Mouse (Mus musculus): Measurements from ENCODE around the gene Tnni3k. TPM values are rescaled to one million over a fixed set of nuclear protein-coding genes. Genes with fewer than 3 reads are reported as not detected.

The Tnni3k gene
- total and polyA plus RNA-seq, 2 experiments from 2014 or later, result 99.9 to 101 TPM

DNA sequence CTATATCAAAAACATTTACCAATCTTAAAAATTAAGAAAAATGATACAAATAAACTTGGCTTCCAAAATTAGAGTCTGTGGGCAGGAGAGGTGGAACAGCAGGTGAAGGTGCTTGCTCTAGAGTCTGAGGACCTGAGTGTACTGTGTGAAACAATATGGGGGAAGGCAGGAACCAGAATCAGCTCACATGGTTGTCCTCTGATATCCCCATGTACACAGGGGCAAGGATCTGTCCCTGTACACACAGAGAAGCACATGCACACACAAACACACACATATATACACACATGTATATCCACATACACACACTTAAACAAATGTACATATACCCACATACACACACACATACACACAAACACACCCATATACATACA, 4.2 kb upstream of the Tnni3k start:
- Histone ChIP-seq H3K4me1 (ENCODE audit: control insufficient read depth, insufficient read depth) (no peaks in the 10 kb centered on the region; the same call in 1 of the 2 replicates), H3K36me3 (replicated peaks; ENCODE audit: control insufficient read depth, insufficient read depth, low read length) (no peaks in the 10 kb centered on the region), H3K27me3 (ENCODE audit: control insufficient read depth, insufficient read depth, low read length) (no peaks in the 10 kb centered on the region), H3K4me2 (ENCODE audit: low read depth, low read length) (no peak overlapping the region), H3K27ac (ENCODE audit: low read depth) (no peak overlapping the region), H3K9me3 (replicated peaks; ENCODE audit: control insufficient read depth, low read length) (no peaks in the 10 kb centered on the region), H3K4me3 (ENCODE audit: low read depth, low read length) (no peak overlapping the region), H3K9ac (replicated peaks; ENCODE audit: low read depth, low read length) (no peak overlapping the region)
- no peak for TF ChIP-seq EP300 (IDR thresholded peaks at IDR 0.05; ENCODE audit: low read depth)
- TF ChIP-seq CTCF (IDR thresholded peaks at IDR 0.05; ENCODE audit: low read depth), result no peak
- DNase-seq (ENCODE audit: low spot score), result no peak
- no peak for ATAC-seq (ENCODE audit: insufficient read depth, low read depth)

DNA sequence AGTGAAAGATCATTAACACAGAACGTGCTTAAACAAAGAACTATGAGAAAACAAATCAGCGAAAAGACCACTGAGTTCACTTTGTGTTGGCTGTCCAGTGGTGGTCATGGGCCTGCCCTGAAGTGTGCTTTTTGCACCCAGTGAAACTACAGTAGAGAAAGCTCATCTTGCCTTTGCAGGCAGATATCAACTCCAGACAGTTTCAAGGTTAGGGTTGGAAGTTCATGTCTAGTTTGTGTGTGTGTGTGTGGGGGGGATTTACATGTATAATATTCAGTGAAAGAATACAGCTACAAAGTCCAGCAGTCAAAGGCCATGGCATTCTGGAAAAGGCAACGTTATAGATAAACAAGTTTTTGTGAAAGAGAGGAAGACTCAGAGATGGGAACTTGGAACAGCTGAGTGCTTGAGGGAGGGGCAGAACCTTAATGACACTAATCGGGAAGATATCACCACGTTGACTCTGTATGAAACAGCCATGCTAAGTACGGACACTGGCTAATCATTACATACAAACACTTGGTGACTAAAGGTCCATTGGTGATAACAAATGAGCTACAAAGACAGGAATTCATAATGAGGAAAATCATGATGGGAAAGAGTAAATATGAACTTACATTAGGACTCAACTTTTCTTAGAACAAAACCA, 3.7 kb upstream of the Tnni3k start:
- DNase-seq (ENCODE audit: low spot score) (no peak), ATAC-seq (ENCODE audit: insufficient read depth, low read depth) (no peak)
- Histone ChIP-seq H3K4me1 (ENCODE audit: control insufficient read depth, insufficient read depth) (no peaks in the 10 kb centered on the region; the same call in 1 of the 2 replicates), H3K27me3 (ENCODE audit: control insufficient read depth, insufficient read depth, low read length) (no peaks in the 10 kb centered on the region), H3K27ac (ENCODE audit: low read depth) (no peak overlapping the region), H3K4me3 (ENCODE audit: low read depth, low read length) (no peak overlapping the region), H3K9ac (replicated peaks; ENCODE audit: low read depth, low read length) (no peak overlapping the region), H3K4me2 (ENCODE audit: low read depth, low read length) (no peak overlapping the region), H3K9me3 (replicated peaks; ENCODE audit: control insufficient read depth, low read length) (no peaks in the 10 kb centered on the region), H3K36me3 (replicated peaks; ENCODE audit: control insufficient read depth, insufficient read depth, low read length) (no peaks in the 10 kb centered on the region)
- 67% methylated on average over 6 of the region's 6 CpGs for WGBS
- TF ChIP-seq EP300 (IDR thresholded peaks at IDR 0.05; ENCODE audit: low read depth) (no peak), CTCF (IDR thresholded peaks at IDR 0.05; ENCODE audit: low read depth) (no peak)

DNA sequence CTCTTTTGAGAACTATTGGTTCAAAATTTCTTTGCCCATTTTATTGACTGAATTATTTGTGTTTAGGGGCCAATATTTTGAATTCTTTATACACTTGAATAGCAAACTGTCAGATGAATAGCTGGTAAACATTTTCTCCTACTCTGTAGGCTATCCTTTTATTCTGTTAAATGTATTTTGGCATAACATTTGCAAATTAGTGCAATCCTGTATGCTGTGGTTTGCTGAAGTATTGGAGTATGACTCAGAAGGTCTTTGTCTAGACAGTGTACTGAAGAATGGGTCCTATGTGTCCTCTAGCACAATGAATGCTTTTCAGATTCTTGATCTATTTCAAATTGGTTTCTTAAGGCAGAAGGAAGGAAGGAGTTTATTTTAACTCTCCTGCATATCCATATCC, 2.4 kb upstream of the Tnni3k start:
- DNase-seq (ENCODE audit: low spot score) (no peak), ATAC-seq (ENCODE audit: insufficient read depth, low read depth) (no peak)
- Histone ChIP-seq H3K9me3 (replicated peaks; ENCODE audit: control insufficient read depth, low read length) (no peaks in the 10 kb centered on the region), H3K36me3 (replicated peaks; ENCODE audit: control insufficient read depth, insufficient read depth, low read length) (no peaks in the 10 kb centered on the region), H3K4me2 (ENCODE audit: low read depth, low read length) (no peak overlapping the region), H3K9ac (replicated peaks; ENCODE audit: low read depth, low read length) (no peak overlapping the region), H3K4me1 (ENCODE audit: control insufficient read depth, insufficient read depth) (no peaks in the 10 kb centered on the region; the same call in 1 of the 2 replicates), H3K27me3 (ENCODE audit: control insufficient read depth, insufficient read depth, low read length) (no peaks in the 10 kb centered on the region), H3K27ac (ENCODE audit: low read depth) (no peak overlapping the region), H3K4me3 (ENCODE audit: low read depth, low read length) (no peak overlapping the region)
- TF ChIP-seq EP300 (IDR thresholded peaks at IDR 0.05; ENCODE audit: low read depth) (no peak), CTCF (IDR thresholded peaks at IDR 0.05; ENCODE audit: low read depth) (no peak)

DNA sequence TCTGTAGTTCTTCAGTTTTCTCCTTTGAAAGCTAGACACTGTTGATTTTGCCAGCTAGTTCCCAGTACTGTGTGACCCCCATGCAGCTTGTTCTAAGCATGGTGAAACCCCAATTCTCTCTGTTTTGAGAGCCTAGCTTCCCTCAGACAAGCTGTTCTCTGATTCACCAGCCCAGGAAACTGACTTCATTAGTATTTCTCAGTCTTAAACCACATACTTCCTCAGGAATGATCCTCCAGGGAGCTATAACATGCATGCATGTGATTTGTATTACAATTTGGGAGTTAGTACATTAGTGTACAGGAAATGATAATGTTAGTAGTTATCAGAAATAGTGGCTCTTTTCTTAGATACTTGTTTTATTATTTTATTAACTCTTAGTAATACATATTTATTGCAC, 1.4 kb upstream of the Tnni3k start:
- ATAC-seq (ENCODE audit: insufficient read depth, low read depth) (no peak), DNase-seq (ENCODE audit: low spot score) (no peak)
- Histone ChIP-seq H3K4me3 (ENCODE audit: low read depth, low read length) (no peak overlapping the region), H3K9ac (replicated peaks; ENCODE audit: low read depth, low read length) (no peak overlapping the region), H3K36me3 (replicated peaks; ENCODE audit: control insufficient read depth, insufficient read depth, low read length) (no peaks in the 10 kb centered on the region), H3K27ac (ENCODE audit: low read depth) (peak overlapping the region; percentile 96), H3K27me3 (ENCODE audit: control insufficient read depth, insufficient read depth, low read length) (no peaks in the 10 kb centered on the region), H3K4me2 (ENCODE audit: low read depth, low read length) (no peak overlapping the region), H3K4me1 (ENCODE audit: control insufficient read depth, insufficient read depth) (no peaks in the 10 kb centered on the region; the same call in 1 of the 2 replicates), H3K9me3 (replicated peaks; ENCODE audit: control insufficient read depth, low read length) (no peaks in the 10 kb centered on the region)
- TF ChIP-seq EP300 (IDR thresholded peaks at IDR 0.05; ENCODE audit: low read depth) (no peak), CTCF (IDR thresholded peaks at IDR 0.05; ENCODE audit: low read depth) (no peak)

DNA sequence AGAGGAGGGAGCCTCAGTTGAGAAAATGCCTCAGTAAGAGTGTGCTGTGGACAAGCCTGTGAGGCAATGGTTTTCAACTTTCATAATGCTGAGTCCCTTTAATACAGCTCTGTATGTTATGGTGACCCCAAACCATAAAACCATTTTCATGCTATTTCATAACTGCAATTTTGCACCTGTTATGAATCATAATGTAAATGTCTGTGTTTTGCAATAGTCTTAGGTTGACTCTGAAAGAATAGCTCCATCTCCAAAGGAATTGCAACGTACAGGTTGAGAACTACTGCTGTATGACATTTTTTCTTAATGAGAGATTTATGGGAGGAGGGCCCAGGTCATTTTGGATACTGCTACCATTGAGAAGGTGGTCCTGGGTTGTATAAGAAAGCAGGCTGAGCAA, 2.0 kb downstream of the Tnni3k start:
- H3K27ac ChIP-seq (ENCODE audit: low read depth), result peak overlapping the region; percentile 58

DNA sequence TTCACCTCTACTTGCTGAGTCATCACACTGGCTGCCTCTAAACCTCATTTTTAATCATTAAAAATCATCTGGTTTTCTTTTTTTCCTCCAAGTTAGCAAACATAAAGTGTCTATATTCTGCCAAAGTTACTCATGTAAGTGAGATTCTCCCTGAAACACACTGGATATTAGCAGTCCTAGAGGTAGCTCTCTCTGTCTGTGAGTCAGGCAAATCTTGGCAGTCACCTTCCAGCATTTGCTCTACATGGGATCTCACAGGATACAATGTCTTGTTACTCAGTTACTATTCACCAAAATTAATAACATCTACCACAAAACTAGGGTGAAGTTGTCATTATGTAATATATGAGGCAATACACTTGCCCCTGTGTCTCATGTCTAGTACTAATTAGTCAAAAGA, 3.2 kb downstream of the Tnni3k start:
- H3K9me3 ChIP-seq (replicated peaks; ENCODE audit: control insufficient read depth, low read length), result no peaks in the 10 kb centered on the region
- DNase-seq (ENCODE audit: low spot score) (no peak), ATAC-seq (ENCODE audit: insufficient read depth, low read depth) (no peak)
- no peak for TF ChIP-seq EP300 (IDR thresholded peaks at IDR 0.05; ENCODE audit: low read depth)
- TF ChIP-seq CTCF (IDR thresholded peaks at IDR 0.05; ENCODE audit: low read depth), result no peak
- peak overlapping the region; percentile 41 for H3K4me2 ChIP-seq (ENCODE audit: low read depth, low read length)
- H3K27ac ChIP-seq (ENCODE audit: low read depth), result no peak overlapping the region
- no peak overlapping the region for H3K9ac ChIP-seq (replicated peaks; ENCODE audit: low read depth, low read length)
- no peaks in the 10 kb centered on the region; the same call in 1 of the 2 replicates for H3K4me1 ChIP-seq (ENCODE audit: control insufficient read depth, insufficient read depth)
- H3K36me3 ChIP-seq (replicated peaks; ENCODE audit: control insufficient read depth, insufficient read depth, low read length), result no peaks in the 10 kb centered on the region
- no peaks in the 10 kb centered on the region for H3K27me3 ChIP-seq (ENCODE audit: control insufficient read depth, insufficient read depth, low read length)
- H3K4me3 ChIP-seq (ENCODE audit: low read depth, low read length), result no peak overlapping the region

More for the DNA sequence above, 2.0 kb downstream of the Tnni3k start:
- WGBS, result 44% methylated on average over 1 of the region's 1 CpGs
- H3K4me2 ChIP-seq (ENCODE audit: low read depth, low read length), result peak overlapping the region; percentile 70
- peak overlapping the region; percentile 12; the same call in 1 of the 2 replicates for H3K9ac ChIP-seq (replicated peaks; ENCODE audit: low read depth, low read length)
- no peak for TF ChIP-seq EP300 (IDR thresholded peaks at IDR 0.05; ENCODE audit: low read depth)
- TF ChIP-seq CTCF (IDR thresholded peaks at IDR 0.05; ENCODE audit: low read depth), result no peak
- DNase-seq (ENCODE audit: low spot score) (no peak), ATAC-seq (ENCODE audit: insufficient read depth, low read depth) (no peak)
- H3K4me3 ChIP-seq (ENCODE audit: low read depth, low read length), result peak overlapping the region; percentile 44
- H3K27me3 ChIP-seq (ENCODE audit: control insufficient read depth, insufficient read depth, low read length), result no peaks in the 10 kb centered on the region
- H3K36me3 ChIP-seq (replicated peaks; ENCODE audit: control insufficient read depth, insufficient read depth, low read length), result no peaks in the 10 kb centered on the region
- H3K4me1 ChIP-seq (ENCODE audit: control insufficient read depth, insufficient read depth), result no peaks in the 10 kb centered on the region; the same call in 1 of the 2 replicates
- no peaks in the 10 kb centered on the region for H3K9me3 ChIP-seq (replicated peaks; ENCODE audit: control insufficient read depth, low read length)

All from heart, postnatal 0 days (tissue).